Mouse (Mus musculus) spleen, adult 2 months (tissue): ENCODE results near the gene Elp5. TPM values are rescaled to one million over a fixed set of nuclear protein-coding genes. Genes with fewer than 3 reads are reported as not detected.

Experiments
- DNase-seq, 2 experiments: peaks; one replicate each; pipeline versions ENCODE4 v3.0.0 to v3.0.0-alpha.2; 2012 to 2021; ENCODE audit warnings: low spot score in 2 of 2, low read depth in 1 of 2
- H3K27ac ChIP-seq: fragments of 200-500 bp; 2 replicates; pipeline ENCODE4 v1.5.1; 2012; ENCODE audit warnings: low read length, inconsistent platforms; ENCODE audit not compliant: insufficient read depth
- H3K27me3 ChIP-seq: fragments of 200-500 bp; 2 replicates; pipeline ENCODE4 v1.6.1; 2012; ENCODE audit warnings: mild to moderate bottlenecking, moderate library complexity, low read length, inconsistent platforms; ENCODE audit not compliant: control insufficient read depth, insufficient read depth
- H3K36me3 ChIP-seq: fragments of 200-500 bp; 2 replicates; pipeline ENCODE4 v1.6.1; 2012; ENCODE audit warnings: mild to moderate bottlenecking, low read length, inconsistent platforms; ENCODE audit not compliant: control insufficient read depth, insufficient read depth
- H3K4me1 ChIP-seq: fragments of 200-500 bp; 2 replicates; pipeline ENCODE4 v1.6.1; 2011; ENCODE audit warnings: inconsistent platforms; ENCODE audit not compliant: control insufficient read depth, insufficient read depth, insufficient read length
- H3K4me3 ChIP-seq: fragments of 200-500 bp; 2 replicates; pipeline ENCODE4 v1.5.1; 2011; ENCODE audit warnings: mild to moderate bottlenecking, inconsistent platforms; ENCODE audit not compliant: insufficient read depth, insufficient read length; ENCODE audit errors: extremely low read depth
- CTCF ChIP-seq: fragments of 200-500 bp; IDR thresholded peaks from 2 replicates; pipeline ENCODE4 v1.5.1; 2011; ENCODE audit warnings: mild to moderate bottlenecking, inconsistent platforms; ENCODE audit not compliant: insufficient read depth, insufficient read length, insufficient replicate concordance; ENCODE audit errors: extremely low read depth
- POLR2A ChIP-seq: fragments of 200-500 bp; IDR thresholded peaks from 2 replicates; pipeline ENCODE4 v1.6.1; 2011; ENCODE audit warnings: low read depth, low read length, inconsistent platforms
- WGBS: fragments of 180-500 bp; shearing (Covaris S2); methylation state at CpG from one replicate; pipeline ENCODE4 v1.1.7; 2018; 5-methylcytosine and 5-hydroxymethylcytosine counted together
- polyA plus RNA-seq: library from polyadenylated mRNA; depleted of rRNA; stranded (reverse); fragments of >200 nt; gene quantifications from 2 replicates; pipeline ENCODE4 v1.2.3, GENCODE M21; 2012

The Elp5 gene
- polyA plus RNA-seq, 1 experiment: 32.5 TPM

DNA sequence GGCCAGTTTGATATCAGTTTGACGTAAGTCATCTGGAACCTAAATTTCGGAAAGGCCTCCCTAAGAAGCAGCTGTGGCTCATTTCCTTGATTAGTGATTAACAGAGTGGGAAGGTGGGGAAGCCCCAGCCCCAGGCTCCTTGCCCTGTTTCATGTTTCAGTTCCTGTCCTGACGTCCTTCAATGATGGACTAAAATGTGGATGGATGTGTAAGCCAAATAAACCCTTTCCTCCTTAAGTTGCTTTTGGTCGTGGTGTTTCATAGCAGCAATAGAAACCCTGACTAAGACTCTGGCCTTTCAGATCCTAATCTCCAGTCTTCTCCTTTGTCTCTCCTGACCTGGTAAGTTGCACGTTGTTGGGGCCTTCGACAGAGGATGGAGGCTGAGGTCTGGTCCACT lies 12.1 kb downstream of the Elp5 start:
- TF ChIP-seq CTCF: no peak
- TF ChIP-seq POLR2A: no peak
- Histone ChIP-seq H3K4me3 (no peak overlapping the region), H3K27me3 (peaks cover 15% of the 10 kb centered on the region), H3K36me3 (peaks cover 11% of the 10 kb centered on the region), H3K4me1 (peaks cover 19% of the 10 kb centered on the region), H3K27ac (no peak overlapping the region)
- DNase-seq: no peak
- 62% methylated on average over 6 of the region's 6 CpGs for WGBS

DNA sequence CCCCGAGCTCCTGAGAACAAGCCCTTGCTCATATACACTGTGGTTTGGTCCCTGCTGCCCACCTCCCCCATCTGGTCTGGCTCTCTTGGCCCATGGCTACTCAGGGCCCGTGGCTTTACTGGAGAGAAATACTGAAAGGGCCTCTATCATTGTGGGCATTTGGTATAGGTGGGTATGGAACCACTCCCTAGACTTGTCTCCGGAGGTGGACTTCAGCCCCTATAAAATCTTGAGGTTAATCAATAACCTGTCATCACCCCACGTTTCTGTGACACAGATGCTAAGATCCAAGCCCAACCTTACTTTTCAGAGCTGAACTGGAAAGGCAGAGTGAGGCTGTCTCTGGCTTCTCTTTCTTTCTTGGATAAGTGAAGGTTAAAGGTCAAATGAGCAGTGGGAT lies 13.5 kb downstream of the Elp5 start:
- 86% methylated on average over 4 of the region's 4 CpGs for WGBS
- no peak for DNase-seq
- TF ChIP-seq CTCF: no peak
- TF ChIP-seq POLR2A: no peak
- Histone ChIP-seq H3K4me1 (peaks cover 19% of the 10 kb centered on the region), H3K36me3 (peaks cover 4% of the 10 kb centered on the region; the same call in 1 of the 2 replicates), H3K4me3 (no peak overlapping the region), H3K27ac (no peak overlapping the region), H3K27me3 (peaks cover 23% of the 10 kb centered on the region)

DNA sequence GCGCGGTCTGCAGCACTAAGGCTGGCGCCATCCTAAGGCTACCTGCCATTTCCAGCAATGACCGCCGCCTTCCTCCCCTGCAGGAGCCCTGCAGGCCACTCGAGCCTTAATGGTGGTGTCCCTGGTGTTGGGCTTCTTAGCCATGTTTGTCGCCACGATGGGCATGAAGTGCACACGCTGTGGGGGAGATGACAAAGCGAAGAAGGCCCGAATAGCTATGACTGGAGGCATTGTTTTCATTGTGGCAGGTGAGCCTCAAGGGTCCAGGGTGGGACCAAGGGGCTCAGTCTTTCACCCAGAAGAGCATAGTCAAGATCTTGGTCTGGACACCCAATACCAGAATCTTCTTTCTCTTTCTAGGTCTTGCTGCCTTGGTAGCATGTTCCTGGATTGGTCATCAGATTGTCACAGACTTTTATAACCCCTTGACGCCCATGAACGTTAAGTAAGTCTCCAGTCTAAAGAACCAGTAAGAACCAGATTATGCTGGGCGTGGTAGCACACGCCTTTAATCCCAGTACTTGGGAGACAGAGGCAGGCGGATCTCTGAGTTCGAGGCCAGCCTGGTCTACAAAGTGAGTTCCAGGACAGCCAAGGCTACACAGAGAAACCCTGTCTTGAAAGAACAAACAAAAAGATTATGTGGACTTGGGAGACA lies 15.3 kb downstream of the Elp5 start:
- 46% methylated on average over 17 of the region's 17 CpGs for WGBS
- Histone ChIP-seq H3K27ac (no peak overlapping the region), H3K36me3 (peaks cover 3% of the 10 kb centered on the region; the same call in 1 of the 2 replicates), H3K4me1 (peaks cover 19% of the 10 kb centered on the region), H3K4me3 (peak overlapping the region; percentile 41; the same call in 1 of the 2 replicates), H3K27me3 (peaks cover 23% of the 10 kb centered on the region)
- DNase-seq: no peak
- TF ChIP-seq CTCF: no peak
- no peak for TF ChIP-seq POLR2A

- Histone ChIP-seq H3K27ac (no peak overlapping the region), H3K27me3 (peaks cover 23% of the 10 kb centered on the region), H3K4me3 (peak overlapping the region; percentile 41; the same call in 1 of the 2 replicates), H3K36me3 (peaks cover 1% of the 10 kb centered on the region; the same call in 1 of the 2 replicates), H3K4me1 (peaks cover 19% of the 10 kb centered on the region)
- DNase-seq: no peak
- 5% methylated on average over 54 of the region's 59 CpGs for WGBS
- TF ChIP-seq POLR2A (no peak), CTCF (no peak)
Observed at GRCm38 (mm10) chr11:69966006-69966859, 16.1 kb downstream of the Elp5 start.

- Histone ChIP-seq H3K27me3 (peaks cover 23% of the 10 kb centered on the region), H3K27ac (no peak overlapping the region), H3K4me3 (no peak overlapping the region; the same call in 1 of the 2 replicates), H3K4me1 (peaks cover 16% of the 10 kb centered on the region), H3K36me3 (peaks cover 1% of the 10 kb centered on the region; the same call in 1 of the 2 replicates)
- TF ChIP-seq CTCF (no peak), POLR2A (no peak)
- 9% methylated on average over 49 of the region's 49 CpGs for WGBS
- no peak for DNase-seq
Observed at GRCm38 (mm10) chr11:69965271-69966005, 16.9 kb downstream of the Elp5 start.

DNA sequence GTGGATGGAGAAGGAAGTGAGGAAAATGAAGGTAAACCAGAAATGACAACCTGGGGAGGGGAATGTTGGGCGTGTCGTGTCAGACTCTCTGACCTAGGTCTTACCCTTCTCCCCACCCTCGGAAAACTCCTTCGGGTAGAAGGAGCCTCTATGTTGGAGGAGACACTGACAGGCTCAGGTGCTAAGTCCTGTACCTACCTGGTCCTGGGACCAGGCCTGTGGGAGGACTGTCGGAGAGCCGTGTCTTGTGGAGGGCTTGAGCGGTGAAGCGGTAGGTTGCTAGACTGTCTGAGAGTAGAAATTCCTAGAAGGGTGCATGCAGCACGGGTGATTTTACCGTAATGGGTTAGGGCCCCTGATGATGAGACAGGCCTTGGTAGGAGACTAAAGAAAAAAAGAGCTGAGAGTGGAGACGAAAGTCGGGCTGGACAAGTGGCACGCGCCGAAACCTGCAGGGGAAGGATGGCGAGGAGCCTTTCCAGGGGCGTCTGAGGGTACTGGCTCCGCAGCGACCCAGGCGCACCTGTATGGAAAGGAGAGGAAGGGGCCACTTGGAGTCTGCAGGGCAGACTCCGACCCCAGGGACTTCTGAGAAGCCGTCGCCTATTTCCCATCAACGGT lies 17.6 kb downstream of the Elp5 start, which contains the start of gene Cldn7:
Gene Cldn7, plus strand, starts transcription at position 130 of the 621 bp plus-strand sequence.
- peaks cover 1% of the 10 kb centered on the region; the same call in 1 of the 2 replicates for H3K36me3 ChIP-seq
- DNase-seq: no peak
- no peak within 1 kb of the TSS for H3K4me3 ChIP-seq
- WGBS: 35% methylated on average over 24 of the region's 24 CpGs
- H3K27ac ChIP-seq: no peak within 1 kb of the TSS
- H3K27me3 ChIP-seq: peaks cover 23% of the 10 kb centered on the region
- no peak for TF ChIP-seq CTCF
- no peak for TF ChIP-seq POLR2A
- H3K4me1 ChIP-seq: peaks cover 15% of the 10 kb centered on the region
